Mouse (Mus musculus) midbrain, postnatal 0 days (tissue): ENCODE measurements around the gene Ank2. TPM values are rescaled to one million over a fixed set of nuclear protein-coding genes. Genes with fewer than 3 reads are reported as not detected.

Experiments used
- ATAC-seq: fragments of 200-750 bp; cut with Nextera tagmentation; 2 replicates; pipeline ENCODE4 v1.8.0; 2017; ENCODE audit warnings: moderate number of reproducible peaks, mild to moderate bottlenecking, moderate TSS enrichment, moderate library complexity; ENCODE audit not compliant: low FRiP score
- DNase-seq: peaks from one replicate; pipeline ENCODE4 v3.0.0-alpha.2; 2015; ENCODE audit warnings: low spot score
- H3K27ac ChIP-seq: fragments of 300-500 bp; sonication (generic); 2 replicates; pipeline ENCODE4 v1.5.1; 2014; ENCODE audit warnings: low read depth, mild to moderate bottlenecking, low read length, mixed read lengths
- H3K27me3 ChIP-seq: fragments of 300-500 bp; sonication (generic); 2 replicates; pipeline ENCODE4 v1.6.1; 2014; ENCODE audit warnings: low read length, control low read depth, mixed read lengths; ENCODE audit not compliant: insufficient read depth
- H3K36me3 ChIP-seq: fragments of 300-500 bp; sonication (generic); 2 replicates; pipeline ENCODE4 v1.6.1; 2014; ENCODE audit warnings: low read length, control low read depth, mixed read lengths; ENCODE audit not compliant: insufficient read depth
- H3K4me1 ChIP-seq: fragments of 300-500 bp; sonication (generic); 2 replicates; pipeline ENCODE4 v1.6.1; 2014; ENCODE audit warnings: mild to moderate bottlenecking, control low read depth, antibody characterized with exemption, low read length, mixed read lengths; ENCODE audit not compliant: insufficient read depth
- H3K4me2 ChIP-seq: fragments of 300-500 bp; sonication (generic); 2 replicates; pipeline ENCODE4 v1.6.1; 2014; ENCODE audit warnings: low read depth, mild to moderate bottlenecking, low read length, mixed read lengths; ENCODE audit not compliant: poor library complexity, severe bottlenecking
- H3K4me3 ChIP-seq: fragments of 300-500 bp; sonication (generic); 2 replicates; pipeline ENCODE4 v1.5.1; 2014; ENCODE audit warnings: low read depth, mild to moderate bottlenecking, low read length, moderate library complexity
- H3K9ac ChIP-seq: fragments of 300-500 bp; sonication (generic); replicated peaks from 2 replicates; pipeline ENCODE4 v1.6.1; 2014; ENCODE audit warnings: mild to moderate bottlenecking, low read length, moderate library complexity, mixed read lengths; ENCODE audit not compliant: poor library complexity, severe bottlenecking
- H3K9me3 ChIP-seq: fragments of 300-500 bp; sonication (generic); 2 replicates; pipeline ENCODE4 v1.6.1; 2016; ENCODE audit warnings: low read length, control low read depth
- CTCF ChIP-seq: IDR thresholded peaks from 2 replicates; pipeline ENCODE4 v1.5.1; 2016; ENCODE audit warnings: antibody characterized with exemption, mild to moderate bottlenecking
- WGBS: fragments of 180-500 bp; shearing (Covaris S2); extraction: QIAGEN DNeasy Blood & Tissue Kit; methylation state at CpG from one replicate; pipeline ENCODE4 v1.1.7; 2014; 5-methylcytosine and 5-hydroxymethylcytosine counted together
- polyA plus RNA-seq: library from polyadenylated mRNA; unstranded; fragments of >200 nt; fragmentation: Nextera tagmentation; extraction: Ambion mirVana; gene quantifications from 2 replicates; pipeline ENCODE4 v1.2.1, GENCODE M21; 2015
- total RNA-seq: library from RNA; depleted of rRNA; stranded (reverse); fragments of >200 nt; gene quantifications from 2 replicates; pipeline ENCODE4 v1.2.3, GENCODE M21; 2014

Ank2 gene
- total and polyA plus RNA-seq, 2 experiments from 2014 or later = 200 to 623 TPM

DNA sequence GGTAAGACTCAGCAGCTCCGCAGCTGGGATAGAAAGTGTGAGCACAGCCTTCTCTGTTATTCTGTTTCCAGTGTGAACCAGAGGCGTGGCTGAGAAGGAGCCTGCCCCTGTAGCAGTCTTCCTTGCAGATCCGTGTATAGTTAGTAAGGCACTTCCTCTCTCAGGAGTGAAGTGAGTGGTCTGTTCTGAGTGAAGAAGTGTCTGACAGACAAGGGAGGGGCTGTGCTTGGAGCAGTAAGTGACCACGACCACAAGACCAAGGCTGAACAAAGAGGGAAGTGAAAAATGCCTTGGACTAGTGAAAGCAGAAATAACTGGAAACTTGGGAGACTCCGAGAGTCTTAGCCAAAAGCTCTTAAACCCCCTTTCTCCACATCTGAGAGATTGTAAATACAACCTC, 143.9 kb downstream of the Ank2 start:
- Histone ChIP-seq H3K4me3 (no peak overlapping the region), H3K9ac (no peak overlapping the region), H3K9me3 (no peaks in the 10 kb centered on the region), H3K4me2 (no peak overlapping the region), H3K4me1 (no peaks in the 10 kb centered on the region), H3K36me3 (no peaks in the 10 kb centered on the region), H3K27me3 (no peaks in the 10 kb centered on the region), H3K27ac (no peak overlapping the region)
- 55% methylated on average over 5 of the region's 5 CpGs for WGBS
- DNase-seq (no peak), ATAC-seq (no peak)
- no peak for TF ChIP-seq CTCF

DNA sequence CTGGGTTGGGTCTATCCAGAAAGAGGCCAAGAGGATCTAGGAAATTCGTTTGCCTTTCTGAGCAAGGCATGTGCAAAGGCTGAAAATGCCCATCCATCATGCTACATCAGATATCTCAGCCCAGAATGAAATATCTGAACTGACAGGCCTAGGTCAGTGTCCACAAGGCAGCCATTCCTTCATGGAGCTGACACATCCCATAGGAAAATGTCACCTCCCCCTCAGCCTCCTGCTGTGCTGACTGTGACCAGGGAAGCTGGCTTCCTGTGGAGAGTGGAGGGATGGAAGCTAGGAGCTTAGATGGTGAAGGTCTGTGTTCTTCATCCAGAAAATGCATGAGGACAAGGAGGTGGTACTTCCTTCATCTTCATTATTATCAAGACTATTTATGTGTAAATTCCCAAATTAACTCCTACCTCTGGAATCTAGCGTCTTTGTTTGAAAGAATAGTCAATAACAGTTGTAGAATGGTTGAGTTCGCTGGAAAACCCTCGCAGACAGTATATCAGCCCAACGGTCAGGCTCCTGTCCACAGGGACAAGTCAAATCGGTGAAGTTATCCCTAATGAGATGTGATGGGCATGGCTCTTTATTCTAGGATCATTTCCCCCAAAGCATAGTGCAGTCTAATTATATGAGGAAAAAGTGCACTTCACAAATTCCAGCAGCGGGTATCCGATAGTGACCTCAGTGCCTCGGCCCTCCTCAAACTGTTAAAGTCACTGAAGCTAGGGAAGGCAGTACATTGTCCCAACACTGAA, 148.4 kb downstream of the Ank2 start:
- ATAC-seq = no peak
- H3K27me3 ChIP-seq = no peaks in the 10 kb centered on the region

DNA sequence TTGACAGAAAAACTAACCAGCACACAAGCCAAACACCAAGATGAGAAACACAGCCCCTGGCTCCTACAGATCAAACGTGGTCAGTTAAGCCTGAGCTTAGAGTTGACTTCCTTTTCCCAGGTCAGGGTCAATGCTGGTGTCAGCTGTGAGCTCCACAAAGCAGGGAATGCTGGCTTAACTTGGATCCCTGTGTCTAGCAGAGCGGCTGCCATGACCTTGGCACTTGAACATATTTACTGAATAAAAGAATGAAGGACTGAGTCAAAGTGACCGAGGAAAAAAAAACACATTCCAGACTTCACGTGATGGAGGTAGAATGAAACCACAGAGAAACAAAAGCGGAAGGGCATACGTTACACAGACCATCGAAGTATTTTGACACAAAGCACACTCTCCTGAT, 150.2 kb downstream of the Ank2 start:
- no peaks in the 10 kb centered on the region for H3K36me3 ChIP-seq
- H3K4me1 ChIP-seq = no peaks in the 10 kb centered on the region
- ATAC-seq (no peak), DNase-seq (no peak)
- WGBS = 78% methylated on average over 7 of the region's 7 CpGs
- no peak for TF ChIP-seq CTCF
- no peak overlapping the region for H3K4me2 ChIP-seq
- H3K27ac ChIP-seq = no peak overlapping the region
- H3K9me3 ChIP-seq = no peaks in the 10 kb centered on the region
- H3K4me3 ChIP-seq = no peak overlapping the region
- no peaks in the 10 kb centered on the region for H3K27me3 ChIP-seq
- no peak overlapping the region for H3K9ac ChIP-seq

More for the DNA sequence above, 148.4 kb downstream of the Ank2 start:
- Histone ChIP-seq H3K9ac (no peak overlapping the region), H3K36me3 (no peaks in the 10 kb centered on the region), H3K27ac (no peak overlapping the region), H3K4me3 (no peak overlapping the region), H3K4me2 (no peak overlapping the region), H3K9me3 (no peaks in the 10 kb centered on the region), H3K4me1 (no peaks in the 10 kb centered on the region)
- 79% methylated on average over 9 of the region's 9 CpGs for WGBS
- no peak for TF ChIP-seq CTCF
- no peak for DNase-seq

DNA sequence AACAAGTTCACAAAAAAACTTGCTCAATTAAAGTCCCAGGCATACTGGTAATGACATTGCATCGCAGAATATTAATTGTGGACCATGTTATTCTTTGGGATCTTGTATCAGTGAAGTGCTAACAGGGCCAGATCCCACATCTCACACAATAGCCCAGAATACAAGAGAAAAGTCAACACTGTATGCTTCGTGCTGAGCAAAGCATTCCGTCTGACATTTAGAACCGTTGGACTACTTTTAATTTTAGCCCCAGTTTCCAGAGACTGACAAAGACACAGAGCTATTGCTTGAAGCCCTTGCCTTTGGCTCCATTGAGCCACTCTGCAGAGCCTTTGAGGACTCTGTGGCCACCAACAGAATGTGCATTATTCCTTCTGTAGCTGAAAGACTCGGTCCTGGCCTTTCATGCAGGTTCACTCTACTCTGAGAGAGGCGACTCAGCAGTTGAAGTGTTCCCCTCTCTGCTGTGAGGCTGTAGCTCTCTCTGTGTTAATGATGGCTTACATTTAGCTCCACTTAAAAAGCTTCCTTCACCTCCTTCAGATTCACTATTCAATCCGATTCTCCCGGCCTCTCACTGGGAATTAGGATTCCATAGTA, 153.2 kb downstream of the Ank2 start:
- ATAC-seq (no peak), DNase-seq (no peak)
- Histone ChIP-seq H3K36me3 (no peaks in the 10 kb centered on the region), H3K27ac (no peak overlapping the region), H3K4me2 (no peak overlapping the region), H3K9ac (no peak overlapping the region), H3K9me3 (no peaks in the 10 kb centered on the region), H3K4me1 (no peaks in the 10 kb centered on the region), H3K4me3 (no peak overlapping the region), H3K27me3 (no peaks in the 10 kb centered on the region)
- WGBS = 37% methylated on average over 8 of the region's 8 CpGs
- no peak for TF ChIP-seq CTCF

DNA sequence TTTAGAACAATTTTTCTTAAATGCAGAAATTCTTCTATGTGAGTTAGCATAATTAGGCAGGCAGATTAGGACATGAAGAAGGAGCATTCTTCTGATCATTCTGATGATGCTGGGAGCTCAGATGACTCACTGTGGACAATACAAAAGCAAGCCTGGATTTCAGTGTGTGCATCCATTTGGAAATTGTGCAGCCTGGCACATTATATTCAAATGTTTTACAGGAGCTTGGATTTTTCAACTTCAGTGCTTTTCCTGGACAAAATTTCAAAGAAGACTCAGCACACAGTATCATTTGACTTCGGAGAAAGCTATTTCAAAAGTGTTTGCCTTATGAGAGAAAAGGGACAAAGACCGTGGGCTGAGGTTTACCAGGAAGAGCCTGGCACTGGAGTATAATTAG, 157.8 kb downstream of the Ank2 start:
- DNase-seq (no peak), ATAC-seq (no peak)
- TF ChIP-seq CTCF = no peak
- Histone ChIP-seq H3K27ac (no peak overlapping the region), H3K4me1 (no peaks in the 10 kb centered on the region), H3K9me3 (no peaks in the 10 kb centered on the region), H3K4me2 (no peak overlapping the region), H3K27me3 (no peaks in the 10 kb centered on the region), H3K36me3 (no peaks in the 10 kb centered on the region), H3K4me3 (no peak overlapping the region), H3K9ac (no peak overlapping the region)
- 73% methylated on average over 2 of the region's 2 CpGs for WGBS

DNA sequence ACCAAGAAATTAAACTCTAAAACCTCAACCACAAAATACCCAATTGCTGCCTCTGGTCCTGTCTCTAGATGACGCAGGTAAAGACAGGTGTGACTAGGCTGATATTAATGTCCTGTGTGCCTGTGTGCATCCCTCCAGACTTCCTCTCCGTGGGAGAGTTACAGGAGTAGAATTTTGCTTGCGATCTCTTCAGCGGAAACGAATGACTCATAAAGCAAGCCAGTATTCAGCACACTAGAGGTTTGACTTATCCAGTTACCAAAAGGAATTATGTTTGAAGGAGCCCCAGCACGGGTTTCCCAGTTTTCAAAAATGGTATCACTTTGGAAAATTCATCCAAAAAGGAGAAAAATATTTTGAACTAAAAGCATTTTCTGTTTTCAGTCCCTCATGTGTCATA, 164.3 kb downstream of the Ank2 start:
- no peaks in the 10 kb centered on the region for H3K27me3 ChIP-seq
- H3K9ac ChIP-seq = no peak overlapping the region
- TF ChIP-seq CTCF = no peak

More for the DNA sequence above, 164.3 kb downstream of the Ank2 start:
- Histone ChIP-seq H3K27ac (no peak overlapping the region), H3K36me3 (no peaks in the 10 kb centered on the region), H3K4me3 (no peak overlapping the region), H3K4me2 (no peak overlapping the region), H3K4me1 (no peaks in the 10 kb centered on the region), H3K9me3 (no peaks in the 10 kb centered on the region)
- WGBS = 91% methylated on average over 6 of the region's 6 CpGs
- DNase-seq (no peak), ATAC-seq (no peak)
